Mouse (Mus musculus) urinary bladder, postnatal 25 days (tissue): ENCODE results near the gene Gal3st2b.
"Not testable (repeated sequence)": the region's sequence is repeated elsewhere in the genome, so short reads cannot be mapped to it uniquely, and the experiment has no call there.

Experiments
- DNase-seq: peaks from one replicate; pipeline ENCODE4 v3.0.0; 2022; ENCODE audit warnings: low spot score

Gene Gal3st2b

DNA sequence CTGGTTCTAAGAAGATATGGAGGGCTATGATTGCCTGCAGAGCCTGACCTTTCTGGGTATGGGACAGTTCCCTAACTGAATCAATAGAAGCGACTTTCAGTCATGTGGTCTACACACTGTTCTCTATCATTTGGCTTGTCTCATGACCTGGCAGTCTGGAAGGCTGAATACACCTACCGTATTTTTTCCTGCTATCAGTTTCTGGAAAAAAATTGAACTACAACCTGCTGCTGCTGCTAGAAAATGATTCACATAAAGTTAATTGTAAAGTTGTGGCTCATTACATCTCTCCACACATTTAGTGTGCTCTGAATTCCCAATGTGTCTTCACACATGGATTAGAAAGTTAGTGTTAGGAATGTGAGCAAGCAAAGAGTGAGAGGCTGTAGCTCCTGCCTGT, at the start of gene Gal3st2b:
Gal3st2b (plus strand) TSS at position 301 of the 400 bp plus-strand sequence.
- DNase-seq = not testable (repeated sequence)

DNA sequence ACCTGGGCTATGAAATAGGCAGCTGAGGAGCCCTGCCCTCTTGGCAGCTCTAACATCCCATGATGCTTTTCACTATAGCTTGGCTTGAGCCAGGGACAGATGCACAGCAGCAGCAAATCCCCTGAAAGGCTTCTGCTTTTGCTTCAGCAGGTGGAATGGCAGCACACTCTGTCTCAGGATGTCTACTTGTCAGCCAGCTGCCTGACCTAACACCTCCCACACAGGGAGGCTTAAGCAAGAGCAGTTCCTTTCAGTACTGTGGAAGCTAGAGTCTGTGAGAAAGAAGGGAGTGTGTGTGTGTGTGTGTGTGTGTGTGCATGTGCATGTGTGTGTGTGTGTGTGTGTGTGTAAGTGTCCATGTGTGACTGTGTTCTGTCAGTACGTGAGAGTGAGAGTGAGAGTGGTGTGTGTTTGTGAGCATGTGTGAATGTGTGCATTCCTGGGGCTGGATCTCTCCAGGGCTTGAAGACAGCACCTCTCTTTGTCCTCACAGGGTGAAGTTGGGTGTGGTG, 46.5 kb upstream of the Gal3st2b start:
- not testable (repeated sequence) for DNase-seq

DNA sequence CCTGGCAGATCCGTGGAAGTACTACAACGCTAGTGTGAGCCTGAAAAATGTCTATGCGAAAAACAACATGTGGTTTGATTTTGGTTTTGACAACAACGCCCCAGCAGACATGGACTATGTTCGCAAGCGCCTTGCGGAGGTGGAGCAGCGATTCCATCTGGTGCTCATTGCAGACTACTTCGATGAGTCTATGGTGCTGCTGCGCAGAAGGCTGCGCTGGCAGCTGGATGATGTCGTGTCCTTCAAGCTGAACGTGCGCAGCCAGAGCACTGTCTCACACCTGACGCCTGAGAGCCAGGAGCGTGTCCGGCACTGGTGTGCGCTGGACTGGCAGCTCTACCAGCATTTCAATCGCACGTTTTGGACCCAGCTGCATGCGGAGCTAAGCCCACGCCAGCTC, 43.7 kb upstream of the Gal3st2b start:
- not testable (repeated sequence) for DNase-seq

DNA sequence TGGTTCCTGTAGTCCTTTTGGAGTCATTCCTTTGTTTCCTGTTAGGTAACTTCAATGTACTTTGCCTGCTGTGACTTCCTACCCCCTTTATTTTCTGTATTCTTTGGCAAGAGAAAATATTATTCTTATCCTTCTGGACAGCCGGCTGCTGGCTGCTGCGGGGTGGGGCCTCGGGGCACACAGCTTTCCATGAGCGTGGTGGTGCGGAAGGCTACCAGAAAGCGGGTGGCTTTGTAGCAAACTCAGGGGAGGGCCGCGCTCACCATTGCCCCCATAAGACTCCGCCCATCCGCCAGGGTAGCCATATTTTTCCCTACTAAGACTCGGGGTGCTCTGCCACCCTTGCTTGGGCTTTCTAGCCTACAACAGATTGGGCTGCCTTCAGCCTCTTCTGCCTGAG, 36.3 kb upstream of the Gal3st2b start:
- not testable (repeated sequence) for DNase-seq

DNA sequence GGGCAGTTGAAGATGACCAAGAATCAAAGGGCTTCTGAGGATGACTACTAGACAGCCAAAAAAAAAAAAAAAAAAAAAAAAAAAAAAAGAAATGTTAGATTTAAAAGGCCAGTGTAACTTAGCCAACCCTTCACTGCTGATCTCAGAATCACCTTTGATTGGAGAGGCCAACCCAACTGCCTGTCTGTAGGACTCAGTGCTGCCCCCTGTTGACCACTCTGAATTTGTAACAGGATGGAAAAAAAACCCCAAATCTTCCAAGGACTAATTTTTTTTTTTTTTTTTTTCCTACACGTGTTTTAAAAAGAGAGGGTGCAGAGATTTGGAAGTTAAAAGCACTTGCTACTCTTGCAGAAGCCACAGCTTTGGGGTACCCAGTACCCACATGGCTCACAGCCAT, 27.2 kb upstream of the Gal3st2b start:
- not testable (repeated sequence) for DNase-seq

DNA sequence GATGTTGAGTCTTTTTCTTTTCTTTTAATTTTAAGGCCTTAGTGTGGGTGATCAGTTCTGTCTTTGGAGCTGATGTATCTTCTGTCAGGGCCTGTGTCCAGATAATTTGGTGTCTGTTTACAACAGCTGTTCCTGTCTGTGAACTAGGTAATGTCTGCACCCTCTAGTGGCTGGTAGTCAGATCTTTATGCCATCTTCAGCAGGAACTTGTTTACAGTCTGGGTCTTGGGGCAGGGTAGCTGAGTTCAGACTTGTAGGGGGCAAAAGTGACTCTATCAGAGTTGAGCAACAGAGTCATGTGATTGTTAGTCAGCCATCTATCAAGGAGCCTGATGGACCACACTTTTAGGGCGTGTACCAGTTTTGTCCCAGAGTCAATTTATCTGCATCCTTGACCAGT, 20.7 kb upstream of the Gal3st2b start:
- DNase-seq = not testable (repeated sequence)

DNA sequence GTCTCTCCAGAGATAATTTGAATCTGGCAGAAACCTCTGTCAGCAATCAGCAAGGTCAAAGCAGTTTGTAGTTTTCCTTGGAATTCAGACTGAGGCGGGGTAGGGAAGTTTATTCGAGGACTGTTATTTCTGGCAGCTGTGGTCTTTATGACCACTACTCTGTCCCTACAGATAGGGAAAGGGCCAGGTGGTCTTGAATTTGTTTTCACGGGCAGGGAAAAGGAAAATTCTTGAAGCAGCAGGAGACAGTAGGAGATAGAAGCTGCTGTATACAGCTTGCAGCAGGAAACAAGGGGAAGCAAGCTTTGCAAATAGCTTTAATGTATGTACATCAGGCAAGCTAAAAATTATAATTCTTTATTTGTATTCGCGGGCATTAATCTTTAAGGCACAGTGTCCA, 16.8 kb upstream of the Gal3st2b start:
- DNase-seq = not testable (repeated sequence)

DNA sequence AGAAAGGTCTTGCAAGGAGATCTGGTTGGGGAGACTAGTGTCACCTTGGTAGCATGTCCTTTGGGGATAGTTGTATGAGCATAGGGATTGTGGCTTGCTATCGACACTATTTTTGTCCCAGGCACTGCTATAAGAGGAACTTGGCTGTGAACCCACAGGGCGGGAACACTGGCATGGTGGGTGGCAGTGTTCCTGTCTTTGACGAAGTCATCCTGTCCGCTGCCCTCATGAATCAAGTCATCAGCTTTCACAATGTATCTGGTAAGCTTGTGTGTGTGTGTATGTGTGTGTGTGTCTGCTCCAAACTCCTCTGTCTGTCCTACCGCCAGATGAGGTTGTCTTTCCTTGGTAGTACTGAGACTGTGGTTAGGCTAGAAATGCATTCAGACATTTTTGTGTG, 11.4 kb upstream of the Gal3st2b start:
- not testable (repeated sequence) for DNase-seq

DNA sequence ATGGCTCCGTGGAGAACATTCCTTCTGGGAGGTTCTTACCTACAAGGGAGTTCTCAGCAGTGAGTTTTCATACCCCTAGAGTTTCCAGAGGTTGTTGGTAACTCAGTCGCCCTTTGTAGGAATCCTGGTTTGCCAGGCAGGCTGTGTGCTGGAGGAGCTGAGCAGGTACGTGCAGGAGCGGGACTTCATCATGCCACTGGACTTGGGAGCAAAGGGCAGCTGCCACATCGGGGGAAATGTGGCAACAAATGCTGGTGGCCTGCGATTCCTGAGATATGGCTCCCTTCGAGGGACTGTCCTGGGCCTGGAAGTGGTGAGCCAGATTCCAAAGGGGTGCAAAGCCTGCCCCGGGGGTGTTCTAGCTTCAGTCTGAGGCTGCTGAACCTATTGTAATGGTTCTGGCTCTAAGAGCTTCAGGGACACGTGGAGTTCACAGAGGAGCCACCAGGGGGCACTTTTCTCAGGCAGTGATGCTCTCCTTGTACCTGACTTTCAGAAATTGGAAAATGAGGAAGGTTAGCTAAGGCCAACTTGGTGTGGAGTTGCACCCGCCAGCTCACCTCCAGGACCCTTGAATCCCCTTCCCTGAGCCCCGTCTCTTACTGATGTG, 9.0 kb upstream of the Gal3st2b start:
- DNase-seq = not testable (repeated sequence)

DNA sequence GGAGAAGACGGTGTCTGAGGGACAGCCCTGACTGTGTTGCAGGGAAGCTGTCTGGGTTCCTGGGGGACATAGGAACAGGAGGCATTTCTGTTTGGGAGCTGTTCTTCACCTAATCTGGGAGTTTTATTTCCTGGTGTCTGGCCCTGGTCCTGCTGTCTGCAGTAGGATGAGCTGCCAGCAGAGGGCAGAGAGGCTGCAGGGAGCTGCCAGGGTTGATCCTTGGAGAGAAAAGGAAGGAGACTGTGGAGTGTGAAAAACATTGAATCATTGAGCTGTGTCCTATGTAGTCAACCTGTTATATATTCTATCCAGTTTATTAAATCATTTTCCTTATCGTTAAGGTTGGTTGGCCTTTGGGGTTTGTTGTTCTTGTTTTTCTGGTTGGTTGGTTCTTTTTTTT, 6.2 kb upstream of the Gal3st2b start:
- not testable (repeated sequence) for DNase-seq

DNA sequence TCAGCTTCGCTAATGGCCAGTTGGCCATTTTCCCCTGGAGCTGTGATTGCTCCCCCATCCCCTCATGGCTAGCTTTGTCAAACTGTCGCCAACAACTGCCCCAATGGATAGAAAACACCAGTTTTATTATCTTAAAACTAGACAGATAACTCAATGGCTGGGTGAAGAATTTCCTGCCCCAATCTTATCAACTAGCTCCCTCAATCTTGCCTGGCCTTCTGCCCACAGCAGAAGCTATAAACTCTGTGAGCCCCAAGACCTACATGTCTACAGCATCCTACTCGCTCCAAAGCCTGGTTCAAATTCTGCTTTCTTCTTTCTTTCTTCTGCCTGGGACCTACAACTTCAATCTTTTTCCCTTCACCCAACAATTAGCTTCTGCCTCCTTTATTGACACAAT, 951 bp upstream of the Gal3st2b start:
- DNase-seq = not testable (repeated sequence)

DNA sequence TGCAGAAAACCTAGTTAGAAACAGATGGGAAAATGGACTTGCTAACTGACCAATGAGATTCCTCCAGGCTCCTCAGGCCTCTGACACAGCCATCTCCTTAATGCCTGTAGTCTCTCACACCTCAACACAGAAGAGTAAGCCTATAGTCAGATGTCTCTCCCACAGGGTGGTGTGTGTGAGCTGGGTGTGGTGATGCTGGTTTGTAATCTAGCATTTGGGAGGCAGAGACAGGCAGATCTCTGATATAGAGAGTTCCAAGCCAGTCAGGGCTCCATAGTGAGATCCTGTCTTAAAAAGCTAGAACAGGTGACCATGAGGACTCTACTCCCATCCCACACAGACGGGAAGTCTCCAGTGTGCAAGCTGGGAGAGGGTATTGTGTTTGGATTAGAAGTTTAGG, 664 bp downstream of the Gal3st2b start:
- not testable (repeated sequence) for DNase-seq

DNA sequence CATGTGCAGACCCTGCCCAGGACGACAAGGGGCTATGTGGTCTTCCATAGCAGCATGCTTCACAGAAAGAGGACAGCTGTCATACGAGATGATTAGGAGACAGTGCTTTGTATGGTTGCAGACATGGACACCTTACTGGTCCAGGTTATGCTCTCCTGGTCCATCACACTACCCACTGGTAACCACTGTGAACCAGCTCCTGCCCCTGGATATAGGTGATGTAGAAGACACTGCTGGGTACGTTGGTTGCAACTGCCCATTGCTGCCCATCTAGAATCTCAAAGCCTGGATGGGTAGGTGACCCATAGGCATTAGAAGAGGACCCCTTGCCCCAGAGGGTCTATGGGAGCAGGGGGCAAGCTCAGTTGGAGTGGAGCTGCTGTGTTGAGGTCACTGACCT, 1.2 kb downstream of the Gal3st2b start:
- not testable (repeated sequence) for DNase-seq

DNA sequence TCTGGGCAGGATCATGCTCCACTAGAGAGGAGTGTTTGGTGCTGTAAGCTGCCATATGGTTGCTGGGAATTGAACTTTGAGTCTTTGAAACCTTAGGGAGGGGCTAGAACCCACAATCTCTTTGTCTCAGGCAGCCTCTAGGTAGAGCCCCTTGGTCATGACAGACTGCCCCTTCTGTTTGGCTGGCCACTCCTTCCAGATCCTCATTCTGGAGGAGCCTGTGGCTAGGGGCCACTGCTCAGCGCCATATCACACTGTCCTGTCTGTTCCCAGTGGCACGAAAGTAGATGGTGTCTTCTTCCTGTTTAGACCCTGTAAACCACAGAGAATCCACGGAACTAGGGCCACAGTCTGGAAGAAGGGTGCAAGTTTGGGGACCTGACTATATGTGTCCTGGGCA, 4.5 kb downstream of the Gal3st2b start:
- DNase-seq = not testable (repeated sequence)

DNA sequence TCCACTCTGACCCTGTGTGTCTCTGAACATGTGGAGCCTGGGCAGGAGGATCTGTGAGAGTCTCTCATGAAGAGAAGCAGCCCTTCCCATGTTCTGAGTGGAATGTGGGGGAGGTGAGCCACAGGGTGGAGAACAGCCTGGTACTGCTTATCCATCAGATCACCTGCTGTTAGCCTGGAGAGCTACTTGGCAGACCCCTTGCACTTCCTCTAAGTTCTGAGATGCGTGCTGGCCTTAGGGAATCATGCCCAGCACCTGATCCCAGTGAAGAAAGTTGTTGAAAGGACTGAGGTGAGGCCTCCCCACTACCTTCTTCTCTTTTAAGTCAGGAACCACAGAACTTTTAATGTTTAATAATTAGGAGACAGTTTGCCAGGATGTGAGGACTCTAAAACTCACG, 5.0 kb downstream of the Gal3st2b start:
- DNase-seq = not testable (repeated sequence)

DNA sequence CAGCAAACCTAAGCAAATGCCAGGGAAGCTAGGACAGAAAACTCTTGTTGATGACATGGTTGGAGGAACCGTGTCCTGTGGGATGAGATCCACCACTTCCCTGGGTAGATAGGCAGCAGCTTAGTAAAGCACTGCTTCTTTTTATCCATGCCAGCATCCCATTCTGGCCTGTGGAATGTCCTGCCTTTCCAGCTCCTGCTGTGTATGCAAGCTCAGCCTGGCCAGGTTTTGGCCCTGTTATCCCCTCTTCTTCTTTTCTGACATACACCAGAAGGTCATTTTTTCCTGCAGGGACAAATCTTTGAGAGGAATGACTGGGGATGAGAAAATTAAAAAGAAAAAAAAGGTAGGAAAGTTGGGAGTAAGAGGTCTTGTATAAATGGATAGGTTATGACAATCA, 17.3 kb downstream of the Gal3st2b start:
- not testable (repeated sequence) for DNase-seq

DNA sequence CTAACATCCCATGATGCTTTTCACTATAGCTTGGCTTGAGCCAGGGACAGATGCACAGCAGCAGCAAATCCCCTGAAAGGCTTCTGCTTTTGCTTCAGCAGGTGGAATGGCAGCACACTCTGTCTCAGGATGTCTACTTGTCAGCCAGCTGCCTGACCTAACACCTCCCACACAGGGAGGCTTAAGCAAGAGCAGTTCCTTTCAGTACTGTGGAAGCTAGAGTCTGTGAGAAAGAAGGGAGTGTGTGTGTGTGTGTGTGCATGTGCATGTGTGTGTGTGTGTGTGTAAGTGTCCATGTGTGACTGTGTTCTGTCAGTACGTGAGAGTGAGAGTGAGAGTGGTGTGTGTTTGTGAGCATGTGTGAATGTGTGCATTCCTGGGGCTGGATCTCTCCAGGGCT, 19.7 kb downstream of the Gal3st2b start:
- DNase-seq = not testable (repeated sequence)

DNA sequence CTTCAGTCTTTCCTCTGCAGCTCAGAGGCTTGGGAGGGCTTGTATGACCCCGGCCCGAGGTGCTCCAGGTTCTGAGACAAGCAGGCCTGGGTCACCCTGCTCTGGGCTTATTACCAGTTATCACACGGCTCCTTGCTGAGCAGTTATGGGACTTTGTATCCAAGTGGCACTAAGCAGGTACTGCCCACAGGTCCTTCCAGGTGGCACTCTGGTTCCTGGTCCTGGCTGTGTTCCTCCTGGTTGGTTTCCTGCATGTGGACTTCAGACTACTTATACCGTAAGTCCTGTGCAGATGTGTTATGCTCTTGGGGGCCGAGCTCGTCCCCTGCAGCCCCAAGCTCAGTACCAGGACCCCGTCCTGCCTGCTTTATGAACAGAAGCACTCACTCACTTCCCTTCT, 20.3 kb downstream of the Gal3st2b start:
- not testable (repeated sequence) for DNase-seq

DNA sequence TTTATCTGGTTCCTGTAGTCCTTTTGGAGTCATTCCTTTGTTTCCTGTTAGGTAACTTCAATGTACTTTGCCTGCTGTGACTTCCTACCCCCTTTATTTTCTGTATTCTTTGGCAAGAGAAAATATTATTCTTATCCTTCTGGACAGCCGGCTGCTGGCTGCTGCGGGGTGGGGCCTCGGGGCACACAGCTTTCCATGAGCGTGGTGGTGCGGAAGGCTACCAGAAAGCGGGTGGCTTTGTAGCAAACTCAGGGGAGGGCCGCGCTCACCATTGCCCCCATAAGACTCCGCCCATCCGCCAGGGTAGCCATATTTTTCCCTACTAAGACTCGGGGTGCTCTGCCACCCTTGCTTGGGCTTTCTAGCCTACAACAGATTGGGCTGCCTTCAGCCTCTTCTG, 31.0 kb downstream of the Gal3st2b start:
- not testable (repeated sequence) for DNase-seq

DNA sequence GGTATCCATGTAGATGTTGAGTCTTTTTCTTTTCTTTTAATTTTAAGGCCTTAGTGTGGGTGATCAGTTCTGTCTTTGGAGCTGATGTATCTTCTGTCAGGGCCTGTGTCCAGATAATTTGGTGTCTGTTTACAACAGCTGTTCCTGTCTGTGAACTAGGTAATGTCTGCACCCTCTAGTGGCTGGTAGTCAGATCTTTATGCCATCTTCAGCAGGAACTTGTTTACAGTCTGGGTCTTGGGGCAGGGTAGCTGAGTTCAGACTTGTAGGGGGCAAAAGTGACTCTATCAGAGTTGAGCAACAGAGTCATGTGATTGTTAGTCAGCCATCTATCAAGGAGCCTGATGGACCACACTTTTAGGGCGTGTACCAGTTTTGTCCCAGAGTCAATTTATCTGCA, 48.4 kb downstream of the Gal3st2b start:
- DNase-seq = not testable (repeated sequence)

DNA sequence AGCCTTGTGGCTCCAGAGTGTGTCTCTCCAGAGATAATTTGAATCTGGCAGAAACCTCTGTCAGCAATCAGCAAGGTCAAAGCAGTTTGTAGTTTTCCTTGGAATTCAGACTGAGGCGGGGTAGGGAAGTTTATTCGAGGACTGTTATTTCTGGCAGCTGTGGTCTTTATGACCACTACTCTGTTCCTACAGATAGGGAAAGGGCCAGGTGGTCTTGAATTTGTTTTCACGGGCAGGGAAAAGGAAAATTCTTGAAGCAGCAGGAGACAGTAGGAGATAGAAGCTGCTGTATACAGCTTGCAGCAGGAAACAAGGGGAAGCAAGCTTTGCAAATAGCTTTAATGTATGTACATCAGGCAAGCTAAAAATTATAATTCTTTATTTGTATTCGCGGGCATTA, 52.3 kb downstream of the Gal3st2b start:
- DNase-seq = not testable (repeated sequence)

DNA sequence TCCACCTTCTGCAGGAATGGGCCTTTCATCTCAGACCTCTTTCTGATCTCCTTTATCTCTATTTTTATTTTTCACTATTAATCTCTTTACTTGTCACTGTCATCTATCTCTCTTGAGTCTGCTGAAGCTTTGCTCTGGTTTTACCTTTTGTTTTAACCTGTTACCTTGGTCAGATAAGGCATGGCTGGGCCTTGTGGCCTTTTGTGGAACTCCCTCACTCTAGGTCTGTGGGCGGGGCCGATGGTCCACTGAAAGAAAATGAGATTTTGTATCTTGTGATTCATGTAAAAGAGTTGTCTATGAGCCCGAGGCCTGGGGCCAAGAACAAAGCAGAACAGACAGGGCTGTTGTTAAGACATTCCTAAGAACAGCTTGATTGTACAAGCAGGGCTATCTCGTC, 52.7 kb downstream of the Gal3st2b start:
- DNase-seq = not testable (repeated sequence)

DNA sequence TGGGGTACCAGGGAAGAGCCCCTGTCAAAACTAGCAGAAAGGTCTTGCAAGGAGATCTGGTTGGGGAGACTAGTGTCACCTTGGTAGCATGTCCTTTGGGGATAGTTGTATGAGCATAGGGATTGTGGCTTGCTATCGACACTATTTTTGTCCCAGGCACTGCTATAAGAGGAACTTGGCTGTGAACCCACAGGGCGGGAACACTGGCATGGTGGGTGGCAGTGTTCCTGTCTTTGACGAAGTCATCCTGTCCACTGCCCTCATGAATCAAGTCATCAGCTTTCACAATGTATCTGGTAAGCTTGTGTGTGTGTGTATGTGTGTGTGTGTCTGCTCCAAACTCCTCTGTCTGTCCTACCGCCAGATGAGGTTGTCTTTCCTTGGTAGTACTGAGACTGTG, 57.7 kb downstream of the Gal3st2b start:
- not testable (repeated sequence) for DNase-seq

DNA sequence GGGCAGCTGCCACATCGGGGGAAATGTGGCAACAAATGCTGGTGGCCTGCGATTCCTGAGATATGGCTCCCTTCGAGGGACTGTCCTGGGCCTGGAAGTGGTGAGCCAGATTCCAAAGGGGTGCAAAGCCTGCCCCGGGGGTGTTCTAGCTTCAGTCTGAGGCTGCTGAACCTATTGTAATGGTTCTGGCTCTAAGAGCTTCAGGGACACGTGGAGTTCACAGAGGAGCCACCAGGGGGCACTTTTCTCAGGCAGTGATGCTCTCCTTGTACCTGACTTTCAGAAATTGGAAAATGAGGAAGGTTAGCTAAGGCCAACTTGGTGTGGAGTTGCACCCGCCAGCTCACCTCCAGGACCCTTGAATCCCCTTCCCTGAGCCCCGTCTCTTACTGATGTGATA, 60.2 kb downstream of the Gal3st2b start:
- DNase-seq = not testable (repeated sequence)
